Mouse (Mus musculus) cerebellum, postnatal 10 days (tissue): ENCODE results near the gene Kcp.

Source experiments
- DNase-seq, 2 experiments: peaks; one replicate each; pipeline ENCODE4 v3.0.0; 2021; ENCODE audit warnings: mixed read lengths in 2 of 2

Kcp gene

GRCm38 (mm10) chr6:29450667-29451066, 57.1 kb downstream of the Kcp start:
- no peak for DNase-seq

GRCm38 (mm10) chr6:29449858-29450257, 57.9 kb downstream of the Kcp start:
- no peak for DNase-seq

GRCm38 (mm10) chr6:29445354-29445753, 62.4 kb downstream of the Kcp start:
- no peak for DNase-seq

GRCm38 (mm10) chr6:29444773-29445172, 63.0 kb downstream of the Kcp start:
- DNase-seq: peak; percentile 58 to 71

- no peak for DNase-seq
Observed at GRCm38 (mm10) chr6:29439789-29440188, 68.0 kb downstream of the Kcp start.

GRCm38 (mm10) chr6:29439251-29439650, 68.5 kb downstream of the Kcp start:
- DNase-seq: peak; percentile 45 to 67

- peak; percentile 32 to 45 for DNase-seq
Observed at GRCm38 (mm10) chr6:29436461-29436934, 71.3 kb downstream of the Kcp start.

GRCm38 (mm10) chr6:29435940-29436451, 71.8 kb downstream of the Kcp start:
- DNase-seq: peak; percentile 40 to 42

GRCm38 (mm10) chr6:29434911-29435691, 72.7 kb downstream of the Kcp start:
- peak; percentile 81 to 82 for DNase-seq

- peak; percentile 64 to 66 for DNase-seq
Observed at GRCm38 (mm10) chr6:29433804-29434795, 73.7 kb downstream of the Kcp start.

GRCm38 (mm10) chr6:29433038-29433803, 74.5 kb downstream of the Kcp start, which contains the start of gene Flnc:
Gene Flnc (plus strand): TSS chr6:29433256.
- DNase-seq: peak; percentile 51 to 55

GRCm38 (mm10) chr6:29432676-29433037, 75.1 kb downstream of the Kcp start:
- DNase-seq: no peak

- peak; percentile 38 to 45 for DNase-seq
Observed at GRCm38 (mm10) chr6:29432156-29432555, 75.6 kb downstream of the Kcp start.

- DNase-seq: no peak
Observed at GRCm38 (mm10) chr6:29431473-29431872, 76.3 kb downstream of the Kcp start.

GRCm38 (mm10) chr6:29430681-29431420, 76.9 kb downstream of the Kcp start:
- DNase-seq: no peak

- no peak for DNase-seq
Observed at GRCm38 (mm10) chr6:29428171-29428570, 79.6 kb downstream of the Kcp start.

- no peak for DNase-seq
Observed at GRCm38 (mm10) chr6:29426331-29426730, 81.4 kb downstream of the Kcp start.

GRCm38 (mm10) chr6:29425118-29425517, 82.6 kb downstream of the Kcp start:
- no peak for DNase-seq
